Mouse (Mus musculus) urinary bladder, postnatal 10 days (tissue): Measurements from ENCODE around the gene Hnrnpa1.
"Not testable (repeated sequence)": the region's sequence is repeated elsewhere in the genome, so short reads cannot be mapped to it uniquely, and the experiment has no call there.

ENCODE experiments used
- DNase-seq: peaks from one replicate; pipeline ENCODE4 v3.0.0; 2022; ENCODE audit warnings: low spot score

Gene Hnrnpa1

DNA sequence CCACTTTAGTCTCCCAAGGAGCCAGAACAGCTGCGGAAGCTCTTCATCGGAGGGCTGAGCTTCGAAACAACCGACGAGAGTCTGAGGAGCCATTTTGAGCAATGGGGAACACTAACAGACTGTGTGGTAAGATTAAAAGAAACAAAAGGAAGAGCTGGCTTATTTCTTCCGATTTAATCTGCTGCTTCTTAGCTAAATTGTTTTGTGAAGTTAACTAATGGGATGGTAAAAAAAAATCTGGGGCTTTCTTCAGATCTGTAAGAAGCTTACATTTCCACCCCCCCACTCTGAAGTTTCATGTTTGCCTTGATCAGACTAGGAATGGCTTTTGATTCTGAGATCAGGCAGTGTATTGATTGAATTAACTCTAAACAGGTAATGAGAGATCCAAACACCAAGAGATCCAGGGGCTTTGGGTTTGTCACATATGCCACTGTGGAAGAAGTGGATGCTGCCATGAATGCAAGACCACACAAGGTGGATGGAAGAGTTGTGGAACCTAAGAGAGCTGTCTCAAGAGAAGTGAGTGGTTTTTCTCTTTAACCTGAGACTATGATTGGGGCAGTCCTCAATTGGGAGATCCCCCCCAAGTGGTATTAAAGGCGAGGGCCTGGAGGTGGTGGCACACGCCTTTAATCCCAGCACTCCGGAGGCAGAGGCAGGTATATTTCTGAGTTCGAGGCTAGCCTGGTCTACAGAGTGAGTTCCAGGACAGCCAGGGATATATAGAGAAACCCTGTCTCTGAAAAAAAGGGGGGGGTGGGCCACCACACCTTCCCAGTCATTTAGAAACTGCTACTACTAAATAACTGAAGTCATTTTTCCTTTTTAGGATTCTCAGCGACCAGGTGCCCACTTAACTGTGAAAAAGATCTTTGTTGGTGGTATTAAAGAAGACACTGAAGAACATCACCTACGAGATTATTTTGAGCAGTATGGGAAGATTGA is 1.1 kb downstream of the Hnrnpa1 start:
- DNase-seq, result not testable (repeated sequence)

- no peak for DNase-seq
Measured at GRCm38 (mm10) chr15:103242885-103243284, 2.7 kb downstream of the Hnrnpa1 start.

DNA sequence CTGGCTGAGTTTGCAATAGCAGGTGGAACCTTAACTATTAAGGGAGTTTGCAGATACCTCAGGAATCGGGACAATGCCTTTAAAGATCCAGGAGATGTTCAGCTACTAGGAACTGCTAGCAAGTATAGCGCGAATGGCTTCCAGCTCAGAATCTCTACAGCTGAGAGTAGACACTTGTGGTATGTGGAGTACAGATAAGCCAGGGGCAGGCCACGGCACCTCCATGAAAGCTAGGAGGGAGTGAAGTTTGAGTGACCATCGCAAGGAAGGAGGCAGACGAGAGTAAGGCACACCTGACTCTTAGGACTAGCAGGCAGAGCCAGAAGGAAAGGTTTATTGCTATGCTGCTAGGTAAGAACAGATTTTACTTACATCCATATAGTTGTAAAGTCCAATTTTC is 5.4 kb downstream of the Hnrnpa1 start:
- DNase-seq, result no peak

GRCm38 (mm10) chr15:103247078-103247781 is 7.0 kb downstream of the Hnrnpa1 start:
- DNase-seq, result no peak

DNA sequence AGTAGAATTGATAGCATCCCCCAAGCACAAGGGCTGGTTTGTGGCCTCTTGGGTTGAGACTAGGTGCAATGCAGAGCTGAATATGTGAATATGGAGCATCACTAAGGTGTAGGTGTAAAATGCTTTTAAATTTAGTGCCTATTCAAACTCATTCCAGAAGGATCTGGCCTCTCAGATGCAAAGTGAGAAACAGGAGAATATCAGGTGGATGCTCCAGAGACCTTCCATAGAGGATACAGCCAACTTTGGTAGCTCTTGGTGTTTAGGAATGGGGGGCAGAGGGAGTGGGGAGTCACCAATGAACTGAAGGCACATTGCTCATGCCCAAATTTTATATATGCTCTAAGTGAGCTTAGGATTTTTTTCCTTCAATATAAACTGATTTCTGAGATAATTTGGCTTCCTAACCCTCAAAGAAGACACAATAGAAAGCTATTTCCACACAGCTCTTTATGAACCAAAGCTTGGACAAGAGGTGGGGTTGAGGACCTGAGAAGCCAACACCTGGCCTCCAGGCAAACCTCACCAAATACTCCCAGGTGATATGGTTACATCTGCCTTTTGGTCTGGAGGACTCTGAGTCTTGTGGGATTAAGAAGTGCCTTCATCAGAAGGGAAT is 7.7 kb downstream of the Hnrnpa1 start:
- no peak for DNase-seq

DNA sequence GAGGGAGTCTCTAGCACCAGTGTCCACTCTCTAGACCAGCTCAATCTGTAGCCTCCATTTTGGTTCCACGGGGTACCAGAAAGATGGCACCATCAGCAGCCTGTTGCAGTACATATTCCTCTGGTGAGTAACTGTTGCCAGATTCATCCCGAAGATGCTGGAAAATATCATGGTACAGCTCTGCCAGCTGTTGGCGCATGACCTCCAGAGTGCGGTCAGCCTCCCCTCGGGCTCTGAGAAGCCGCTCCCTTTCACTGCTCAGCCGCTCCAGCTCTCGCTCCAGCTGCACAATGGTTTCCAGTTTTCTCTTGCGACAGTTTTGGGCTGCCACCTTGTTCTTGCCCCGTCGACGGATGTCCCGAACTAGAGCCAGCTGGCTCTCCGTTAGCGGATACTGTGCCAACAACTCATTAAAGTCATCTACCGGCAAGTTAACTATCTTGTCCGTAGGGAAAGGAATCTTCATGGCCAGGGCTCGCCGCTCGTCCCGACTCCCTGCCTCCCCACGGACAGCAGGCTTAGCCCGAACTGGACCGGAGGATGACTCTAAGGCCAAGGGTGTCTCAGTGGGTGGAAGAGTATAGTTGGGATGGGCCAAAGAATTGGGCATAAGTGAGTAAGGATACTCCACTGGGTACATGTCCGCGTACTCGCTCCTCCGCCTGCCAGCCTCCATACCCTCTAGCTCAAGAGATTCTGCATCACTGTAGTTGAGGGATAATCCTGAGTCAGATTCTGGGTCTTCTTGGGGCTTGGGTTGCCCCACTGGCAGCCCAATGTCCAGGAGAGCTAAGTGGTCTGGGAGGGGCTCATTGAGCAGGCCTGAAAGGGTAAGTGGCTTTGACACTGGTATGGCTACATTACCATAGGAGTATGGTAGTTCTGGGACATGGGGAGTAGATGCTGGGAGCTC is 8.4 kb downstream of the Hnrnpa1 start:
- no peak for DNase-seq

- not testable (repeated sequence) for DNase-seq
Measured at GRCm38 (mm10) chr15:103249511-103249910, 9.3 kb downstream of the Hnrnpa1 start.

GRCm38 (mm10) chr15:103250195-103250740 is 10.0 kb downstream of the Hnrnpa1 start:
- no peak for DNase-seq

GRCm38 (mm10) chr15:103251595-103251994 is 11.4 kb downstream of the Hnrnpa1 start:
- no peak for DNase-seq

GRCm38 (mm10) chr15:103252660-103253059 is 12.4 kb downstream of the Hnrnpa1 start:
- no peak for DNase-seq

GRCm38 (mm10) chr15:103253352-103253751 is 13.1 kb downstream of the Hnrnpa1 start:
- no peak for DNase-seq

DNA sequence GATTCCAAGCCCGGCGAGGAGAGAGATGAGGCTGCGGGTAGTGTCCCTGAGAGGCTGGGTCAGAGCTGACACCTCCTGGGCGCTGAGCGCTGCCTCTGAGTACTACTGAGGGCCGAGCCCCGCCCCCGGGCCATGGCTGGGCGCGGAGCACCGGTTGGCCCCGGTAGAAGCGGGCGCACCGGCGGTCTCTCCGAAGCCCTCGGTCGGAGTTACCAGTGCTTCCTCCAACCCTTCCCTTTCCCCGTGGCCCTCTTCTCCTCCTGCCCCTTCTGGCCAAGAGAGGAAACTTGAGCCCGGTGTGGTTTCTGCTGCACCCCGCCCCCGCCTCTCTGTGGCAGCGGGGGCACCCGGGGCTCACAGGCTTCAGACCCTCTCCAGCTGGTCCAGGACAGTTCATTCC is 14.9 kb downstream of the Hnrnpa1 start:
- no peak for DNase-seq

DNA sequence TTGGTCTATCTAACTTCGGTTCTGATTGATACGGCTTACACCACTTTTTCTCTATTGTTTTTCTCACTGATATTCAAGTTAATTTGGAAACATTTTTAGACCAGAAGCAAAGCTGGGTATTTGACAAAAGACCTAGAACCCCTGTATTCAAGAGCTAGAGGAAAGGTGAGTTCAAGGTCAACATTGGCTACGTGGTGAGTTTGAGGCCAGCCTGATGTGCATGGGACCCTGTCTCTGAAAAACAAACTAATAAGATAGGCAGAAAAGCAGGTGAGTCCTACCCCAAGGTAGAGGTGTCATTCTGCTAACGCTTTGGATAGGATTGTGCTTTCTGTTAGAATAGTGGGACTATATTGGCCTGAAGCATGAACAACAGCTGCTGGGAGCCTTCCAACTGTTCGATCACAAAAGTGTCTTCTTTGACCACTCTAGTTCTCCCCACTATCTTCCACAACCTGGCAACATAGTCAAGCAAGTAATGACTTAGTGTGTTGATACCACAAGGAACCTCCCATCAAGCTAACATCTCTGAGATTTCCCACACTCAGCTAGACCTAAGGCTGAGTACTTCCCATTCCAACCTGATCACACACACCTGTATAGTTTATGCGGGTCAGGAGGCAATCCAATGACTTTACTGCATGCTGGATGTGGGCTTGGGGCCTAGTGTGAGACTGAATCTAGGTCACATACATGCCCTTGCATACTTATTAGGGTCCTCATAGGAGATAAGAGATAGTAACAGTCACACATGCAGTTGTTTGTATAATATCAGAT is 16.2 kb downstream of the Hnrnpa1 start:
- DNase-seq, result no peak

GRCm38 (mm10) chr15:103257790-103258728 is 17.8 kb downstream of the Hnrnpa1 start, which contains the start of gene Nfe2:
Nfe2 (minus strand) TSS chr15:103258403.
- no peak for DNase-seq

- no peak for DNase-seq
Measured at GRCm38 (mm10) chr15:103259162-103259561, 18.9 kb downstream of the Hnrnpa1 start.

GRCm38 (mm10) chr15:103259989-103260388 is 19.8 kb downstream of the Hnrnpa1 start:
- DNase-seq, result no peak

DNA sequence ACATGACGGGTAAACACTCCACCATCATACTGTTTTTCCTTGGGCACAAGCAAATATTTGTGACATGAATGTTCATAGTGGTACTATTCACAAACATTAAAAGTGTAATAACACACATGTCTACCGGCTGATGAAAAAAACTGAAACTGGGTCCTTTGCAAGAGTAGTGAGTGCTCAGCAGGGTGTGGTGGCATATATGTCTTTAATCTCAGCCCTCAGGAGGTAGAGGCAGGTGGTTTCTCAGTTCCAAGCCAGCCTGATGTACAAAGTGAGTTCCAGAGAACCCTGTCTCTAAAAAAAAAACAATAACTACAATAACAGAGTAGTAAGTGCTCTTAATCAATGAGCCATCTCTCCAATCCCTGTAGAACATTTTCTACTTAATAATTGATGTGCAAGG is 24.6 kb downstream of the Hnrnpa1 start:
- DNase-seq, result no peak

DNA sequence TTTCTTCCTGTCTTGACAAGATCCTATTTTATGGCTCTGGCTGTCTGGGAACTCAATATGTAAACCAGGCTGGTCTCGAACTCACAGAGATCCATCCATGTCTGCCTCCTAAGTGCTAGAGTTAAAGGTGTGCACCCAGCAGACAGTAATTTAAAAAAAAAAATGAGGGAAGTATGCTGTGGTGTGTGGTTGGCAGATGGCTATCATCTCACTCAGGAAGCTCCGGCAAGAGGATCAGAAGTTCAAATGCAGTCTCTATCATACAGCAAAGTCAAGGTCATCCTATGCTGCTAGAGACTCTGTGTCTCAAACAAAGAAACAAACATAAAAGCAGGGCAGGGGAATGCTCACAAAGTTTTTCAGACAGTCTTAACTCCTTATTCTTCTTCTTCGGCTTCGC is 28.7 kb downstream of the Hnrnpa1 start:
- DNase-seq, result no peak
